8 mouse cellular contexts compared by ENCODE assay signal in the genomic region with DNA sequence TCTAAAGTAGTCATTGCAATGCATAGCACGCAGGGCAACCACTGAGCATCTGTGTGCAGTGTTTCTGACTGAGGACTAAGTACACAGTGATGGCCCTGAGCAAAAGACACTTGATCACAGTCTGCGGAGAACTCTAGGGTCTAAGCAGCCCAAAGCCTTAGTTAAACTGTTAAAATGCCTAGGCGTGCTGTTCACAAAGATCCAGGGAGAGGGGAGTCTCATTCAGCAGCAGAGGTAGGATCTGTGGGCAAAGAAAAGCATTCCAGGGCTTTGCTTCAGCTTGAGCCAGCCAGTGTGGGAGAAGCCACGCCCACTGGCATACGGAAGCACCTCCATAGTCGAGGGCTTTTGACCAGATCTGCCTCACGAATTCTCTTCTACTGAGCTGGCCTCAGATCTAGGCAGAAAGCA. TPM values are rescaled to one million over a fixed set of nuclear protein-coding genes. Genes with fewer than 3 reads are reported as not detected.
A peak's percentile ranks its signal among the peaks of the same experiment; 100 is the strongest.
DNase-seq lines count a peak whose midpoint lies in the region; ATAC-seq and TF ChIP-seq lines count a peak whose summit lies in the region.
"Had no signal": no experiment of that assay in that cellular context is flagged by ENCODE, and none has a peak within 500 bp of the region (broad histone marks: within the 10 kb centered on the region; RNA-seq: fewer than 3 reads in every experiment).

No protein-coding gene starts in this region.

- H3K9me3 ChIP-seq in CH12.LX (replicated peaks; ENCODE audit: low read length): no peaks in the 10 kb centered on the region
- H3K9me3 ChIP-seq in hindbrain, embryonic 11.5 days (ENCODE audit: control insufficient read depth, low read length): no peaks in the 10 kb centered on the region
- H3K9me3 ChIP-seq in limb, embryonic 12.5 days: no peaks in the 10 kb centered on the region
- no peaks in the 10 kb centered on the region for H3K9me3 ChIP-seq in midbrain, embryonic 15.5 days

- DNase-seq in CH12.LX (ENCODE audit: extremely low read depth) (no peak), R1 (ENCODE audit: low read depth, low spot score) (peak; percentile 46)
- DNase-seq in hindbrain, embryonic 11.5 days (ENCODE audit: low spot score): peak; percentile 57
- DNase-seq in layer of hippocampus, adult 9-11 months: no peak

- no peak for TF ChIP-seq CTCF in CH12.LX (conservative IDR thresholded peaks at IDR 0.05 in 1 of 2, IDR thresholded peaks at IDR 0.05 in 1 of 2; ENCODE audit: low read depth in 2 of 2, low read length in 2 of 2)

- H3K4me3 ChIP-seq in CH12.LX (replicated peaks in 1 of 3; ENCODE audit: low read depth in 2 of 3, low read length in 2 of 3, poor library complexity in 1 of 3): no peak overlapping the region
- no peak overlapping the region for H3K4me3 ChIP-seq in hindbrain, embryonic 11.5 days (ENCODE audit: low read depth, low read length)
- H3K4me3 ChIP-seq in limb, embryonic 12.5 days (replicated peaks): peak overlapping the region; percentile 16; the same call in 1 of the 2 replicates
- H3K4me3 ChIP-seq in midbrain, embryonic 15.5 days: peak overlapping the region; percentile 22

- ATAC-seq in hindbrain, embryonic 11.5 days (ENCODE audit: low FRiP score): peak; percentile 85
- peak; percentile 37; the same call in 1 of the 2 replicates for ATAC-seq in limb, embryonic 12.5 days (ENCODE audit: insufficient number of reproducible peaks, insufficient read depth, low FRiP score, low TSS enrichment, low read depth)
- ATAC-seq in midbrain, embryonic 15.5 days (replicated peaks): peak; percentile 94
- no peak for ATAC-seq in erythroblast, adult 5-6 weeks (replicated peaks; ENCODE audit: low FRiP score, poor library complexity, severe bottlenecking)

- no peak for TF ChIP-seq EP300 in CH12.LX (IDR thresholded peaks at IDR 0.05; ENCODE audit: low read length)

- peaks cover 0 to 3% of the 10 kb centered on the region in 2 experiments; a peak in 1 of 4 replicates for H3K4me1 ChIP-seq in CH12.LX (ENCODE audit: control insufficient read depth in 1 of 2, insufficient read depth in 2 of 2)
- no peaks in the 10 kb centered on the region; the same call in 1 of the 2 replicates for H3K4me1 ChIP-seq in hindbrain, embryonic 11.5 days (replicated peaks; ENCODE audit: control insufficient read depth, insufficient read depth, low read length)
- peaks cover 7% of the 10 kb centered on the region; the same call in 1 of the 2 replicates for H3K4me1 ChIP-seq in limb, embryonic 12.5 days (replicated peaks)
- H3K4me1 ChIP-seq in midbrain, embryonic 15.5 days: peaks cover 4% of the 10 kb centered on the region; the same call in 1 of the 2 replicates

- H3K9ac ChIP-seq in CH12.LX (ENCODE audit: insufficient read depth, low read depth): no peak overlapping the region
- H3K9ac ChIP-seq in hindbrain, embryonic 11.5 days (ENCODE audit: low read depth, low read length): 0 out of 2 replicates have a peak overlapping the region, but pooled peaks have one; percentile 21
- H3K9ac ChIP-seq in limb, embryonic 12.5 days (replicated peaks): no peak overlapping the region
- peak overlapping the region; percentile 34; the same call in 1 of the 2 replicates for H3K9ac ChIP-seq in midbrain, embryonic 15.5 days

- no peaks in the 10 kb centered on the region for H3K36me3 ChIP-seq in CH12.LX (replicated peaks in 1 of 2; ENCODE audit: control insufficient read depth in 1 of 2, insufficient read depth in 1 of 2, low read length in 1 of 2)
- no peaks in the 10 kb centered on the region for H3K36me3 ChIP-seq in hindbrain, embryonic 11.5 days (ENCODE audit: control insufficient read depth, insufficient read depth, low read length)
- H3K36me3 ChIP-seq in limb, embryonic 12.5 days: no peaks in the 10 kb centered on the region
- H3K36me3 ChIP-seq in midbrain, embryonic 15.5 days (replicated peaks): no peaks in the 10 kb centered on the region

- no peaks in the 10 kb centered on the region for H3K27me3 ChIP-seq in CH12.LX (replicated peaks)
- H3K27me3 ChIP-seq in hindbrain, embryonic 11.5 days (ENCODE audit: control insufficient read depth, insufficient read depth, low read length): no peaks in the 10 kb centered on the region
- H3K27me3 ChIP-seq in limb, embryonic 12.5 days: no peaks in the 10 kb centered on the region
- H3K27me3 ChIP-seq in midbrain, embryonic 15.5 days (replicated peaks): no peaks in the 10 kb centered on the region

- no peak overlapping the region for H3K27ac ChIP-seq in CH12.LX (ENCODE audit: insufficient read depth, low read depth)
- H3K27ac ChIP-seq in hindbrain, embryonic 11.5 days (ENCODE audit: low read depth, low read length): no peak overlapping the region
- no peak overlapping the region for H3K27ac ChIP-seq in limb, embryonic 12.5 days
- H3K27ac ChIP-seq in midbrain, embryonic 15.5 days: no peak overlapping the region

- in situ Hi-C loops in CH12.LX (cut with MboI; ENCODE audit: low pct_ligation_motif_present, low pct_unique_long_range_greater_than_20kb, low sequenced_read_pairs): no loop called here

- H3K4me2 ChIP-seq in CH12.LX (ENCODE audit: insufficient read depth, low read depth, poor library complexity, severe bottlenecking): peak overlapping the region; percentile 61
- peak overlapping the region; percentile 23; the same call in 1 of the 2 replicates for H3K4me2 ChIP-seq in hindbrain, embryonic 11.5 days (replicated peaks; ENCODE audit: low read depth, low read length)
- H3K4me2 ChIP-seq in limb, embryonic 12.5 days: peak overlapping the region; percentile 49
- peak overlapping the region; percentile 50 for H3K4me2 ChIP-seq in midbrain, embryonic 15.5 days

- H3K79me2 ChIP-seq in CH12.LX (replicated peaks; ENCODE audit: control insufficient read depth, extremely low read depth, insufficient read depth, poor library complexity, severe bottlenecking): no peaks in the 10 kb centered on the region

- TF ChIP-seq POLR2A in CH12.LX (IDR thresholded peaks at IDR 0.05; ENCODE audit: low read depth, low read length): no peak

- TF ChIP-seq RAD21 in CH12.LX (IDR thresholded peaks at IDR 0.05; ENCODE audit: low read depth, low read length): no peak

- WGBS in hindbrain, embryonic 11.5 days: 16% methylated on average over 7 of the region's 7 CpGs
- WGBS in limb, embryonic 12.5 days: 24% methylated on average over 7 of the region's 7 CpGs
- WGBS in midbrain, embryonic 15.5 days: 15% methylated on average over 7 of the region's 7 CpGs

- dilution Hi-C loops in CH12.LX (cut with MboI; ENCODE audit: extremely low pct_ligation_motif_present, extremely low pct_unique_long_range_greater_than_20kb, low sequenced_read_pairs): no loop called here

TF ChIP-seq in CH12.LX, 34 proteins besides CTCF, POLR2A, EP300 and RAD21:
- TF ChIP-seq SMC3 (IDR thresholded peaks at IDR 0.05; ENCODE audit: low read depth, low read length) (no peak), JUN (IDR thresholded peaks at IDR 0.05; ENCODE audit: insufficient read depth, low read depth, low read length) (no peak), ZNF384 (IDR thresholded peaks at IDR 0.05; ENCODE audit: low read depth, low read length) (no peak), TCF12 (IDR thresholded peaks at IDR 0.05; ENCODE audit: low read depth, low read length) (no peak), KAT2A (IDR thresholded peaks at IDR 0.05; ENCODE audit: insufficient replicate concordance, low read length) (no peak), USF2 (conservative IDR thresholded peaks at IDR 0.05; ENCODE audit: low read depth, low read length) (no peak), MAX (IDR thresholded peaks at IDR 0.05; ENCODE audit: low read length) (no peak), ELF1 (IDR thresholded peaks at IDR 0.05; ENCODE audit: low read depth, low read length) (no peak)

RNA-seq across cellular contexts. Expression of gene Tpte, which starts 19.7 kb away (rescaled TPM):
- not detected in 2 replicates for total RNA-seq in CH12.LX (2012; rRNA removed)
- not detected in 2 replicates for total RNA-seq in CH12.LX (2014; rRNA removed)
- polyA plus RNA-seq in CH12.LX (2012; ENCODE audit: insufficient read length, low read depth): not detected in 2 replicates
- polyA plus RNA-seq in hindbrain, embryonic 11.5 days (2014; fragmentation: Nextera tagmentation; extraction: Ambion mirVana): not detected in 2 replicates
- not detected in 2 replicates for polyA plus RNA-seq in limb, embryonic 12.5 days (2016; fragmentation: Nextera tagmentation; extraction: Ambion mirVana)
- not detected in 2 replicates for polyA plus RNA-seq in midbrain, embryonic 15.5 days (2015; fragmentation: Nextera tagmentation; extraction: Ambion mirVana)
- total RNA-seq in erythroblast, adult 5-6 weeks (2015; ENCODE audit: low replicate concordance): not detected in 2 replicates
- not detected in 2 replicates for total RNA-seq in erythroblast, adult 5-6 weeks (2017; ENCODE audit: low replicate concordance)
- total RNA-seq: left cerebral cortex, postnatal 25 days had no signal

Comparison
In these comparisons a context has a peak if more than half of its experiments do, and no peak if none do; other contexts are left out.
1. DNase-seq: peak in R1 (single experiment) and hindbrain, embryonic 11.5 days (single experiment); none in CH12.LX (single experiment) and layer of hippocampus, adult 9-11 months (single experiment).
2. H3K4me3 ChIP-seq: peak in limb, embryonic 12.5 days (single experiment) and midbrain, embryonic 15.5 days (single experiment); none in CH12.LX (0 of 3) and hindbrain, embryonic 11.5 days (single experiment).
3. H3K9ac ChIP-seq: peak in hindbrain, embryonic 11.5 days (single experiment) and midbrain, embryonic 15.5 days (single experiment); none in CH12.LX (single experiment) and limb, embryonic 12.5 days (single experiment).
4. Peak in every context shown above with its lines, with median percentiles within 50 percentile points of each other: H3K4me2 ChIP-seq.